Mouse (Mus musculus): ENCODE results near the gene Dpep3.

The Dpep3 gene

DNA sequence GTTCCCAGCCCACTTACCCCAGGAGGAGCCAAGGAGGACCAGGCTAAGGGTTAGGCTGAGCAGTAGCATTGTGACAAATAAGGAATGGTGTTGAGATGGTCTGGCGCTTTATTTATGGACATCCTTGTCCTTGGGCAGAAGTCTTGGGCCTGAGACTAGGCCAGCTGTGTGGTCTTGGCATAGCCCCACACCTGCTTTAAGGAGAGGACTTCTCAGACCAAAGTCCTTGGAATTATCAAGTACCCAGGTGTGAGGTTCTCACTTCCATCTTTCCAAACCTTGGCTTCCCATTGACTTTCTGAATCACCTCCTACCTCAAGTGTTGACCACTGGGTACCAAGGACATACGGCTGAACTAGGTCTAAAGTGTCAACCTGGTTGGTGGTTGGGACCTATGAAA lies 45.5 kb downstream of the Dpep3 start, which contains the start of gene Ctrl:
Gene Ctrl, minus strand, starts transcription at position 101 of the 400 bp plus-strand sequence.
- no peak for DNase-seq

DNA sequence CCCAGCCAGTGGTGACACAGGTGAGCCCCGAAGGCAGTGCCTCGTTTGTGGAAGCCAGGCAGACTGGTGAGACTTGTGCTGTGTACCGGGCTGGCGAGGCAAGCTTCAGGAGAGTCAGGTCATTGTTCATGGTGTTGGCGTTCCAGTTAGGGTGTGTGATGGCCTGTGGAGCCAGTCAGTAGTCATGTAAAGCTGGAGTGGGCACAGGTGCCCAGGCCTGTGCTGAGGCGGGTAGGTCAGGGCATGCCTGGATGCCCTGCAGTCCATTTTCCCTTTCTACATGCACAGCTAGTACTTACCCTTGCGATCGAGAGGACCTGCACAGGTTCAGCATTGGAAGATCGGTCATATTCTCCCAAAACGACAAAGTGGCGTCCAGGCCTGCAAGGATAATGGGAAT lies 46.7 kb downstream of the Dpep3 start:
- no peak for DNase-seq

DNA sequence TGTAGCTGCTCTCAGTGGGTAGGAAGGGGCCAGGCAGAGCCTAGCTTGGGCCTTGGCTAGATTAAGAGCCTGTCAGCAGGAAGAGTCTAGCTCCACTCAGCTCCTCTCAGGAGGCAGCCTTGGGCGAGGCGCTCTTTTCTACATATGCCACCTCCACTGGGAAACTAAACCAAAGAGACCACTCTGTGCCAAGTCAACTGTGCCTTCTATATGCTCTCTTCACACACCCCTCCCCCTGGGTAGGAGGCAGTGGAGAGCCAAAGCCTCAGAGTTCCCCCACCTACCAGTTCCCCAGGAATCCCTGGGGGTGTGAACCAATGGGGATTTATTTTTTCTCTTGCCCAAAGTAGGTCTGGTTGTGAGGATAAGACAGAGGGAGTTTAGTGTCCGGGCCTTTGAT lies 48.0 kb downstream of the Dpep3 start:
- no peak for DNase-seq

DNA sequence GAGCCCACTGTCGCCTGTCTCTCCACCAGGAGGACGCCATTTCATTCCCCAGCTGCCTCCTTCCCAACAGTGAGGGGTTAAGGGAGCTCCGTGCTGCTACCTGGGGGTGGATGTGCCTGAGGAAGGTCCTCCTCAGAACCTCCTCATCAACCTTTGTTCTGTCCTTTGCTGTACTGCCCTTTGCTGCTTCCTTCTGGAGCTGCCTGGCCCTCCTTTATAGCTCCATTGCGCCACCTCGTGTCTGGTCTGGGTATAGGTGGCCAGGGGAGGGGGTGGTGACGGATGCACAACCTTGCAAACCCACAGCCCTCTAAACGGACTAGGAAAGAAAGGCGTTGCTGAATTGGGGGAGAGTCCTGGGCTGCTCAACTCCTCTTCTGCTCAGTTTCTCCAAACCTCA lies 48.6 kb downstream of the Dpep3 start:
- peak; percentile 85 for DNase-seq

GRCm38 (mm10) chr8:105925123-105925522 lies 54.1 kb downstream of the Dpep3 start:
- DNase-seq = no peak

Data from liver (tissue).